Mouse (Mus musculus) liver, adult (tissue): ENCODE data around the gene Tomm6.

Experiments used
- GATA4 ChIP-seq: IDR thresholded peaks from 2 replicates; pipeline ENCODE4 v1.6.1; 2014; ENCODE audit warnings: mild to moderate bottlenecking, low read length; ENCODE audit not compliant: insufficient replicate concordance

Tomm6 gene

DNA sequence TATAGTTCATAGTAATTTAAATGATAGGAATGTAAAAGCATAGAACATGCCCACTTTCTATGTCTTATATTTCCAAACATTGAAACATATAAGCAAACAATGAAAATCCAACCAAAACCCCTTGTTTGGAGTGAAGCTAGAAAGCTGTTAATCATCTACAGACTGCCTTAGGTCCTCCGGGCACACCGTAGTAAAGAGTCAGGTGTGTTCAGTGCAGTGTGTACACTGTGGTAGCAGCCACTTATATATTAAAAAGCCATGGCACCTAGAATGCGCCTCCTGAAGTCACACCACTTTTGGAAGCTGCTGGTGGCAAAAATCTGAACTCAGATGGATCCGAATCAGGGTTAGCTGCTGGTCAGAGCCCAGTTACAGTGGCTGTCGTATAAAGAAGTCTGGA, 9.9 kb downstream of the Tomm6 start:
- no peak for TF ChIP-seq GATA4

DNA sequence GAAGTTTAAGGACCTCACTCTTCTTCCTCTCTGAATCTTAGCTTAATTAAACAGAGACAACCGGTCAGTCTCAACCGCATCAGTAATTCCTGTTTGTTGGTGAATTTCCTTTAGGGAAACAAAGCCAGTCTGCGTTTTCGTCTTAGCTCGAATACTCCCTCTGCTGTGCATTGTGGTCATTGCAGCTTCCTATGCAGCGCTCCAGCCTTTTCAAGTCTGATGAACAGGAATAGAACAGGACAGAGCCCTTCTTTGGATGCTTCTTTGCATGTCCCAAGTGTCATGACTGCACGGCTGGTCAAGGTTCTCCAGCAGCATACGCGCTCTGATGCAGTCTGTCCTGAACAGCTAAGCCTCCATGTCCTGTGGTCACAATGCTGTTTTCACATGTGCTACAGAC, 11.6 kb downstream of the Tomm6 start:
- no peak for TF ChIP-seq GATA4

DNA sequence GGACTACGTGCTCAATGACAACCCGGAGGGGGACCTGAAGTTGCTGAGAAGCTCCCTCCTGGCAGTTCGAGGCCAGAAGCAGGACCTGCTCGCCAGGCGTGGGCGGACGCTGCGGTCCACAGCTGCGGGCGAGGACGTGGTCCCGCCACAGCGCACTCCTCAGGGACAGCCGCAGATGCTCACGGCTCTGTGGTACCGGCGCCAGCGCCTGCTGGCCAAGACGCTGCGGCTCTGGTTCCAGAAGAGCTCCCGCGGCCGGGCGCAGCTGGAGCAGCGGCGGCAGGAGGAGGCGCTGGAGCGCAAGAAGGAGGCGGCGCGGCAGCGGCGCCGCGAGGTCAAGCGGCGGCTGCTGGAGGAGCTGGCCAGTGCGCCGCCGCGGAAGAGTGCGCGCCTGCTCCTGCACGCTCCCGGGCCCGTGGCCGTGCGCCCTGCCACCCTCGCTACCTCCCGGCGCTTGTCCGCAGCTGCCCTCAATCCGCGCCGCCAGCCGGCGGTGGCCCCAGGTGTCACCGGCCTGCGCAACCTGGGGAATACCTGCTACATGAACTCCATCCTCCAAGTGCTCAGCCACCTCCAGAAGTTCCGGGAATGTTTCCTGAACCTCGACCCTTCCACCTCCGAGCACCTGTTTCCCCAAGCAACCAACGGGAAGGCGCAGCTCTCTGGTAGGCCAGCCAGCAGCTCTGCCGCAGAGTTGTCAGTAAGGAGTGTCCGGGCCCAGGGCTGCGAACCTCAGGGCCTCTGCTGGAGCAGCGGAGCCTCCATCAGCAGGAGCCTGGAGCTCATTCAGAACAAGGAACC, 15.7 kb downstream of the Tomm6 start:
- TF ChIP-seq GATA4 = no peak

DNA sequence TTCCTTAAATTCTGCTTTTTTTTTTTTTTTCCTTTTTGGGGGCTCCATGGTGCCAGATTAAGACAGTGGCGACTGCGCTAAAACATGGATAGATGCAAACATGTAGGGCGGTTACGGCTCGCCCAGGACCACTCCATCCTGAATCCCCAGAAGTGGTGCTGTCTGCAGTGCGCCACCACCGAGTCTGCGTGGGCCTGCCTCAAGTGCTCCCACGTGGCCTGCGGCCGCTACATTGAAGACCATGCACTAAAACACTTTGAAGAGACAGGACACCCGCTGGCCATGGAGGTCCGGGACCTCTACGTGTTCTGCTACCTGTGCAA, 16.2 kb downstream of the Tomm6 start:
- TF ChIP-seq GATA4 = no peak

DNA sequence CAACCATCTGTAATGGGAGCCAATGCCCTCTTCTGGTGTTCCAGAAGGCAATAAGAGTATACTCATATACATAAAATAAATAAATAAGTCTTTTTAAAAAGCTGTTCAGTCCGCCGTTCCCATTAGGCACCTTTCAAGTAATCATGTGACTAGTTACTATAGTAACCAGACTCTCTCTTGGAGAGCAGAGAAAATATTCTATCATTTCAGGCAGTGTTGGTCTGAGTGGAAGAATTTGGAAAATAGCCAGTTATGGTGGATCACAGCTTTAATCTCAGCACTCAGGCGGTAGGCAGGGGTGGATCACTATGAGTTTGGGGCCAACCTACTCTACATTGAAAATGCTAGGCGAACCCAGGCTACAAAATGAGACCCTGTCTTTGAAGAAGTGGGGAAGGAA, 19.0 kb downstream of the Tomm6 start:
- TF ChIP-seq GATA4 = no peak

DNA sequence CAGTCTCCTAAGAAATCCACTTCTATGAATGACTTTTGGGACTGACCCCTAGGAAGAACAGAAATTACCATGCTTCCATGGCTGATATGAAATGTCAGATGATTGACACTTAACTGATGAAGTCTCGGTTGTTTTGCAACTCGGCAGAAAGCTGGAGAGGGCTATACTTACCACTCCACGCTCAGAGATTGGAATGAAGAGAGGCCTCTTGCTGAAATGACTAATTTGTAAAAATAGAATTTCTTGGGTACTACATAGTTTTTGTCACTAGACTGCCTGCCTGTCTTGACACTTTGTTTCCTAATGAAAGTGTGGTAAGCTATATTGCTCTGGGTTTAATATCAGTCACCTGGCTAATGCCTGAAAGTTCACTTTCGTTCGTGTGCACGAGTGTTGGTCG, 23.7 kb downstream of the Tomm6 start:
- TF ChIP-seq GATA4 = no peak

DNA sequence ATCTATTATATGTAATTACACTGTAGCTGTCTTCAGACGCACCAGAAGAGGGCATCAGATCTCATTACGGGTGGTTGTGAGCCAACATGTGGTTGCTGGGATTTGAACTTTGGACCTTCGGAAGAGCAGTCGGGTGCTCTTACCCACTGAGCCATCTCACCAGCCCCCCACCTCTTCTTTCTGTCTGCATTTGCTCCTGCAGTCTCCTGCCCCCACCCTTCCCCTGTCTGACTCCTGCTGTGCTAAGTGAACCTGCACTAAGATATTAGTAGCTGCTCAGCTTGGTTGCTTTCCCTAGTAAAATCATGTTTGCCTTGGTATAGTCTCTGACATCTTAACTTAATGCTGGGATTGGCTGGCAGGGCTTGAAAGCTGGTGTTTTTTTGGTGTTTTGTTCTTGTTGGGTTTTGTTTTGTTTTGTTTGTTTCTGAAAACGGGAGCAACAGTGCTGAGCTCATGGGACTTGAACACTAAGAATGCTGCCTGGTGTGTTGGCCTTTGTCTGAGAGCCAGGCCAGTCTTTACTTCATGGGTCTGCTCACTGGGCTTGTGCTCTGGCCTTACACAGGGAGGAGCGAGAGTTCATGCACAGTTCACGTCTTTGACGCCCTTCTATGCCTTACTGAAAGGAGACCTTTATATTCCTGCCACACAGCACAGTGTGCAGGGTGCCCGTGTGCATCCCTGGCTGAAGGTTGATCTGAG, 25.0 kb downstream of the Tomm6 start:
- no peak for TF ChIP-seq GATA4

DNA sequence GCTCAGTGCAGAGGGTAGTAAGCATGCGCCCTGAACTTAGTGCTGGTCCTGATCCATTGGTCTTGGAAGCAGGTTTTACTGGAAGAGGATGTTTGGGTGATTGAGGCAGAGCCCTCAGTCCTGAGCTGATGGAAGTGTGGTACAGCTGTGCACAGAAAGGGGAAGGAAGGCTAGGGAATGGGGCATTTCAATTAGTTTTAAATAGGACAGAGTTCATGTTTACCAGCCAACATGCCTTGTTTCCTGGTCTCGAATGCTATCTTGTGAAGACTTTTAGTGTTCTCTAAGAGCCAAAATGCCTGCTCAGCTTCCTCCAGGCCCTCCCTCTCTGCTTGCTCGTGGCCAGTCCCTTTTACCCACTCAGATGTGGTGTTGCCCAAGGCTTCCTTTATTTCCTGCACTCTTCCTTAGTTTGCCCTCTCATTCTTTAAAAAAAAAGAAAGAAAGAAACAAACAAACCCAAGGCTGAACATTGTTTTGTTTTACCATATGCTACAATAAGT, 29.4 kb downstream of the Tomm6 start:
- no peak for TF ChIP-seq GATA4

DNA sequence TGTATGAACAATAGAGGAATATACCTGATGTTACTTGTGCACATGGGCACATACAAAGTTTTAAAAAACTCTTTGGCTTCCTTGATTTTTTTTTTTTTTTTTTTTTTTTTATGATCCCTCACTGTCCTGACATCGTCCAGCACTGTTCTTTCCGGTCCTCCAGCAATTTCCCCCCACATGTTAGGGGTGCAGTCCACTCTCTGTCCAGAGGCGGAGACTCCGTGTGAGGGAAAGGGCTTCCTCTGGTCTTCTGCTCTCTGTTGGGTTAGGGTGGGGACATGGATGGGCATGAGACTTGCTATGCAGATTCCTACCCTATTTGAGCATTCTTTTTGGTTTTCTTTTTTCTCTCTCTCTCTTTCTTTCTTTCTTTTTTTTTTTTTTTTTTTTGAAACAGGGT, 30.3 kb downstream of the Tomm6 start:
- TF ChIP-seq GATA4 = no peak

DNA sequence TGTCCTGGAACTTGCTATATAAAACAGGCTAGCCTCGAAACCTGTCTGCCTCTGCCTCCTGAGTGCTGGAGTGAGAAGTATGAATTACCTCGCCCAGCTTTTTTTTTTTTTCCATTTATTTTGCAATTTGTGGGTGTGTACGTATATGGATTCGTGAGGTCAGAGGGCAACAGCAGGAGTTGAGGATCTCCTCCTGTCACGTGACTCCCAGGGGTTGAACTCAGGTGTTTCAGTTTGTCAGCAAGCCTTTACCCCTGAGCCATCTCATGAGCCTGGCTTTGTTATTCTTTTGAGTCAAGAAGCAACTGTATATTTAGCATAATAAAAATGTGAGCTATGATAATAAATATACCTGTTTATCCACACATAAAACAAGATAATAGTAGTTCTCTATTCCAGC, 32.5 kb downstream of the Tomm6 start:
- no peak for TF ChIP-seq GATA4

DNA sequence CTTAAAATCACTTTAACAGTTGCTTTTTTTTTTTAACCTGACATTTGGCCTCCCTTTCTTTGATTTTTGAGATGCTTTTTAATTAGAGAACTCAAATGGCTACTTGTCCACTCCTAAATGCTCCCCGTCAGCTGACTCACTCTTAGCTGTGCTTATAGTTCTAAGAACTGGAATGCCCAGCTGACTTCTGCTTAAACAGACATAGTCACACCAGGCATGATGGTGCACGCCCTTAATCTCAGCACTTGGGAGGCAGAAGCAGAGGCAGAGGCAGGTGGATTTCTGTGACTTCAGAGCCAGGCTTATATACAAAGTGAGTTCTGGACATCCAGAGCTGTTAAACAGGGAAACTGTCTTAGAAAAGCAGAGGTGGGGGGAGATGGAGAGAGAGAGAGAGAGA, 36.2 kb downstream of the Tomm6 start:
- TF ChIP-seq GATA4 = no peak

DNA sequence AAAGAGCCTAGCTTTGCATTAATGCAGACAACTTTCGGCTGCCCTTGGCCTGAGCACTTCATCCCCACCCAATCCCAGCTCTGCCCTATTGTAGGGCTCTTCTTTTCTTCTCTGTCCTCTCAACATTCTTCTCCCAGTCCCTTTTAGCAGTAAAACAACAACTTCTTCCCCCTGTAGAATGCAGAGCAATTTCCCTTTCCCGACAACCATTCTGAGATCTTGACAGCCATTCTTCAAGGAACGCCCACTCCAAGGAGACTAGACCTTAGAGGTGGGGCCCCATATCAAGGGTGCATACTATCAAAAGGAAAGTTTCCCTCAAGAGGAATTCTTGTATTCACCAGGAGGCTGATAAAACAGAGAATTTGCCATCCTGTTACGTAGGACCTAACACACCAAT, 39.2 kb downstream of the Tomm6 start:
- no peak for TF ChIP-seq GATA4

DNA sequence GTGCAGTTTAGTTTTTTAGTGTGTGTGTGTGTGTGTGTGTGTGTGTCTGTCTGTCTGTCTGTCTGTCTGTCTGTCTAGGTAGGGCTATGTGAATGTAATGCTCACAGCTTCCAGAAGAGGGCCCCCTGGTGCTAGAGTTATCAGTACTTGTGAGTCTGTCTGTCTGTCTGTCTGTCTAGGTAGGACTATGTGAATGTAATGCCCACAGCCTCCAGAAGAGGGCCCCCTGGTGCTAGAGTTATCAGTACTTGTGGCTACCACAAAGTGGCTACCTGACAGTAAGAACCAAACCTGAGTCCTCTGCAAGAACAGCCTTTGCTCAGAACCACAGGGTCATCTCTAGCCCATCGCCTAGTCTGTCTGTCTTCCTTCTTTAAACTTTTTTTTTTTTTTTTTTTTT, 41.5 kb downstream of the Tomm6 start:
- TF ChIP-seq GATA4 = no peak

DNA sequence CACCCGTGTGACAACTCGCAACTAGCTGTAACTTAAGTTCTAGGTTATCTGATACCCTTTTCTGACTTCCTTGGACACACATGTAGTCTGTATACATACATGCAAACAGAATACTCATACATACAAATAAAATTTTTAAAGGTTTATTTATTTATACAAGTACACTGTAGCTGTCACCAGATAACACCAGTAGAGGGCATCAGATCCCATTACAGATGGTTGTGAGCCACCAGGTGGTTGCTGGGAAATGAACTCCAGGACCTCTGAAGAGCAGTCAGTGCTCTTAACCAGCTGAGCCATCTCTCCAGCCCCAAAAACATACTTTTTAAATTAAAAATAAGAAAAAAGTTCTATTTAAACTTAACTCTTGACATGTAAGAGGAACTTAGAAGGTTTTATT, 45.2 kb downstream of the Tomm6 start:
- no peak for TF ChIP-seq GATA4
